Mouse (Mus musculus): ENCODE data around the gene Fermt2. TPM values are rescaled to one million over a fixed set of nuclear protein-coding genes. Genes with fewer than 3 reads are reported as not detected.

Fermt2 gene
- total RNA-seq, 2 experiments from 2014 or later: 301 to 312 TPM

DNA sequence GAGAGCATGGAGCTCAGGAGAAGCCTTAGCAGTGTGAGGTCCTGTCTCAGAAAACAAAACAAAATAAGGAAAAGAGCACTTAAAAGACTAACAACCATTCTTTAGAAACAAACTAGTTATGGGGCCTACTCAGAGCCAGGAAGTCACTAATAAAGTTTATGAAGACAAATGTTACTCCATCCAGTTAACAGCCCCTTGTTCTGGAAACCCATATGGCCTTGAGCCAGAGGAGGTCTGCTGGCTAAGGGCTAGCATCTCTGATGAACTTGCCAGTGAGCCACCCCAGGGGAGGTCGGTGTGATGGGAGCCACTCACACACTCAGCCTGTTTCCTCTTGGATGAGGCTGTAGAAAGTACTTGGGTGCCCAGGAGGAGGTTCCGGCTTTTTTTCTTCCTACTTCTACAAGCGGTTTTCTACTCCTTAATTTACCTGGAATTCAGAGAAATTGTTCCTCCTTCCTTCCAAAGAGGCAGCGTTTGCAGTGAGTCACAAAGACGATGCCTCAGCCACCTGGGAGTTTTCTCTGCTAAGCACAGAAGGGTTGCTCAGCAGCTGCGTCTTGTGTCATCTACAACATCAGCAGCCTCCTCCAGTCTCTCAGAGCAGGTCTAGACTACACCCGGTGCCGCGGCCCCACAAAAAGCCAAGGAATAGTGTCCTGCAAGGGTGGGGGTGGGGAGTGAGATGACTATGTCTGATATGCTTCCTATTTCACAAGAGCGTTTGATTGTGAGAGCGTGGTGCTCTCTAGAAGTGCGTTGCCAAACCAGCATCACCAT, 86.9 kb downstream of the Fermt2 start:
- intact Hi-C loops (cut with DNase I): no loop called here
- no peak for DNase-seq

DNA sequence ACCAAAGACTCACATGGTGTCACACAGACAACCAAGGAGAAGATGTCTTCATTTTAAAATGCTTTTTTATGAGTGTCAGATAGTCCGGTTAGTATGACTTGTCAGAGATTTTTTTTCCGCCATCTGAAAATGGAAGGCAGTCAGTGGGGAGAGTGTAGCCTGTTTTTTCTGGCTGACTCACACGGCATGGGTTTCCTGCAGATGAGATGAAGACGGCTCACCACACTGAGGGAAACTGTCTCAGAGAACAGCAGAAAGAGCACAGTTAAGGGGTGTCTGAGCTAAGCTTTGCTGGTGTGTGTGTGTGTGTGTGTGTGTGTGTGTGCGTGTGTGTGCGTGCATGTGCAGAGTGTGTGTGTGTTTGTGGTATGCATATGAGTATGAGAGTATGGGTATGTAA, 88.6 kb downstream of the Fermt2 start:
- no peak for DNase-seq
- intact Hi-C loops (cut with DNase I): no loop called here

- intact Hi-C loops (cut with DNase I): no loop called here
- DNase-seq: no peak
Measured at GRCm38 (mm10) chr14:45439387-45439786, 90.5 kb downstream of the Fermt2 start.

GRCm38 (mm10) chr14:45438931-45439275, 91.0 kb downstream of the Fermt2 start:
- intact Hi-C loops (cut with DNase I): no loop called here
- no peak for DNase-seq

- intact Hi-C loops (cut with DNase I): no loop called here
- DNase-seq: no peak
Measured at GRCm38 (mm10) chr14:45438250-45438930, 91.5 kb downstream of the Fermt2 start.

- intact Hi-C loops (cut with DNase I): no loop called here
- DNase-seq: no peak
Measured at GRCm38 (mm10) chr14:45434220-45434619, 95.7 kb downstream of the Fermt2 start.

DNA sequence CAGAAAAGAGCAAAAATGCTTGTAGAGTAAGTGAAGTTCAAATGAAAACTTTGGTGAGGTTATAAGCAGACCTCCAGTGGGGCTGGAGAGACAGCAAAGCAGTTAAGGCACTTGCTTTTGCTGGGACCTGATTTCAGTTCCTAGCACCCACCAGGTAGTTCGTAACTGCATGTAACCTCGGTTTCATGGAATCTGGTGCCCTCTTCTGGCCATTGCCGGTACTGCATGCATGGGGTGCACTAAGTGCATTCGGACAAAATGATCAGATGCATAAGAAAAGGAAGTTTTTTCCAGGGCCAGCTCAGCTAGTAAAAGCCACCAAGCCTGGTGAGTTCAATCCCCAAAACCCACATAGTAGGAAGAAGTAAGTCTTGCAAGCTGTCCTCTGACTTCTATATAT, 97.9 kb downstream of the Fermt2 start:
- intact Hi-C loops (cut with DNase I): no loop called here

DNA sequence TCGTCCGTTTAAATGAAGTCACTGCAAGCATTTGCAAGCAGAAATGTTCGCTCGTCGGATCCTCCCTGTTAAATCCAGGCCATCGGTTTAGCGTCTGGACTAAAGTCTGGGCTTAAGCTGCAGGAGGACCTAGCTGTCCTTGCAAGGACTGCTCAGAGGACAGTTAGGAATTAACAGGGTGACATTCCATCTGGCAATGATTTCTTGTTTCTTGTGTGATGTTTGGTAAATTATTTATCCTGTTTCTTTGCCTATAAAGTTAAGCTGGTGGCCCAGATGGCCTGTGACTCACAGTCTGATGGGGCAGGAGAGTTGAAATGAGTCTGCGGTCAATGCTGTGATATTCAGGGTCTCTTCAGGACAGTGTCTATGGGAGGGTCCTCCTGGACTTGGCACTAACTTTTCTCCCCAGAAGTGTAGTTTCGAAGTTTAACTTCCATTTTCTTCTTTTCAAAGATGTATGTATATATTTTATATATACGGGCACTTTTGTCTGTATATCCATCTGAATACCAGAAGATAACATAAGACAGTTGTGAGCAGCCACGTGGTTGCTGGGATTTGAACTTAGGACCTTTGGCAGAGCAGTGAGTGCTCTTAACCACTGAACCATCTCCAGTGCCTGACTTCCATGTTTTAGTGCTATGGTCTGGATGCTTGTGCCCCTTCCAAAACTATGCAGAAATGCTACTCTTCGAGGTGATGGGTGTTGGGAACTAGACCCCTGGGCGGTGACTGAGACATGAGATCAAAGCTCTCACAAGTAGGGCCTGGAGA, 99.7 kb downstream of the Fermt2 start:
- DNase-seq: no peak
- intact Hi-C loops (cut with DNase I): no loop called here

More for the DNA sequence above, 97.9 kb downstream of the Fermt2 start:
- DNase-seq: no peak

DNA sequence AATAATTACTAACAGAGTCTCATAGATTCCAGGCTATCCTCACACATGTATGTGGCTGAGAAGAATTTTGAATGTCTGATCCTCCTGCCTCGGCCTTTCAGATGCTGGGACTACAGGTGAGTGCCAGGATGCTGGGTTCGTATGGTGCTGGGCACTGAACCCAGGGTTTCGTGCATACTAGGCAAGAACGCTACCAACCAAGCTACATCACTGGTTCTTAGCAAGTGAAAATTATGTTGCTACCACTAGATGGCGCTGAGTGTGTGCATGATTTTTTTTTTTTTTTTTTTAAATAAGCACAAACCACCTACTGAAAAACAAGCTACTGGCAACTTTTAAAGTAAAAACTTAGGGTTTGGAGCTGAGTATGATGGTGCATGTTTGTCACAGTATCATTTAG, 106.7 kb downstream of the Fermt2 start:
- intact Hi-C loops (cut with DNase I): loop anchor here (1.0 to 5.0 kb wide), 4 partner anchors 117 to 350 kb away; no protein-coding TSS in a partner anchor
- DNase-seq: peak; percentile 56 to 74

GRCm38 (mm10) chr14:45422371-45422770, 107.5 kb downstream of the Fermt2 start:
- no peak for DNase-seq
- intact Hi-C loops (cut with DNase I): loop anchor here (2.0 to 5.0 kb wide), 2 partner anchors 270 to 350 kb away; no protein-coding TSS in a partner anchor

- no peak for DNase-seq
- intact Hi-C loops (cut with DNase I): no loop called here
Measured at GRCm38 (mm10) chr14:45419323-45419722, 110.6 kb downstream of the Fermt2 start.

DNA sequence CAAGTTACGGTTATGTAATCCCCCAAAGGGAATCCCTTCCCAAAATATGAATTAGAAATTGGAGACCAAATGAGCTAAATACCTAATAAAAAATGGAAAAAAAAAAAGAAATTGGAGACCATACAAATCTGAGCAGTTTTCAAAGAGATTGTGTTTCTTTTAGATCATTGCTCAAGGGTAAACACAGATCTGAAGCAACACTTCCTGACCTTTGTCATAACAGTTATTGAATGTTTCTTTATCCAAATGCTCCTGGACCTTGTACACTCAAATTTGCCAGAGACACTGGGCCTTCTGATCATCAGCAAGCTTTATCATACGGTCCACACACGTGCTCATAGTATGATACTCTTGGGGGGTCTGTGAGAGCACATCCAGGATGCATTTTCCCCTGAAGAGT, 111.4 kb downstream of the Fermt2 start:
- intact Hi-C loops (cut with DNase I): no loop called here
- no peak for DNase-seq

DNA sequence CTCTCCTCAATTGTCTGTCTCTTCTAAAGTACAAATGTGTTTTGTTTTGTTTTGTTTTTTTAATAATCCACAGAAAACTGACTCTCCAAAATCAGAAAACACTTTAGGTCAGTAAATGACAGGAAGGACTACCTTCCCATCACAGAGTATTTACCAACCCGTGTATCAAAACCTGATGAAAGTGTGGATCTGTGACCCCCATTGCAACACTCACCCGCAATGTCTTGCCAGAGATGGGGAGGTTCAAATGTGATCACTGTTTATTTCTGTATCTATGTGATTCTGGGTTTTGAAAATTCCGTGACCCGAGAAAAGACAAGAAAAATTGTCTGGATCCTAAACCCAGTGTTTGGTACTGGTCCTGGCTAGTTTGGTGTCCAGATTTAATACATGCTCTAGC, 113.7 kb downstream of the Fermt2 start:
- intact Hi-C loops (cut with DNase I): no loop called here
- DNase-seq: no peak

Other genes starting within 250 kb of the Fermt2 start
- gene Ero1l, start 211.3 kb downstream of the Fermt2 start, total RNA-seq (2021): 10 to 100 TPM; 24.9 to 26.8 TPM
- gene Psmc6, start 200.3 kb downstream of the Fermt2 start, total RNA-seq (2021): 100 to 1,000 TPM; 119 to 121 TPM
- 10 to 100 TPM; 37.3 to 51.1 TPM for gene Styx, start 179.0 kb downstream of the Fermt2 start, total RNA-seq (2021)
- gene Gnpnat1, start 125.2 kb downstream of the Fermt2 start, total RNA-seq (2021): 10 to 100 TPM; 10.0 to 10.6 TPM
- gene Ddhd1, start 128.0 kb upstream of the Fermt2 start, total RNA-seq (2021): 10 to 100 TPM; 12.7 TPM